Mouse (Mus musculus) heart, postnatal 0 days (tissue): ENCODE measurements around the gene Cd300lg. TPM values are rescaled to one million over a fixed set of nuclear protein-coding genes. Genes with fewer than 3 reads are reported as not detected.

Experiments used
- ATAC-seq: fragments of 200-750 bp; cut with Nextera tagmentation; 2 replicates; pipeline ENCODE4 v1.8.0; 2017; ENCODE audit warnings: low read depth, moderate number of reproducible peaks, moderate library complexity; ENCODE audit not compliant: insufficient read depth
- DNase-seq: peaks from one replicate; pipeline ENCODE4 v3.0.0-alpha.2; 2016; ENCODE audit warnings: low spot score
- H3K27ac ChIP-seq: fragments of 300-500 bp; sonication (generic); 2 replicates; pipeline ENCODE4 v1.5.1; 2014; ENCODE audit warnings: low read depth, mild to moderate bottlenecking
- H3K27me3 ChIP-seq: fragments of 300-500 bp; sonication (generic); 2 replicates; pipeline ENCODE4 v1.6.1; 2014; ENCODE audit warnings: low read length, mixed read lengths; ENCODE audit not compliant: control insufficient read depth, insufficient read depth
- H3K36me3 ChIP-seq: fragments of 300-500 bp; sonication (generic); replicated peaks from 2 replicates; pipeline ENCODE4 v1.6.1; 2014; ENCODE audit warnings: low read length, mixed read lengths; ENCODE audit not compliant: control insufficient read depth, insufficient read depth
- H3K4me1 ChIP-seq: fragments of 300-500 bp; sonication (generic); 2 replicates; pipeline ENCODE4 v1.6.1; 2014; ENCODE audit warnings: antibody characterized with exemption; ENCODE audit not compliant: control insufficient read depth, insufficient read depth
- H3K4me2 ChIP-seq: fragments of 300-500 bp; sonication (generic); 2 replicates; pipeline ENCODE4 v1.6.1; 2014; ENCODE audit warnings: low read depth, mild to moderate bottlenecking, low read length, moderate library complexity
- H3K4me3 ChIP-seq: fragments of 300-500 bp; sonication (generic); 2 replicates; pipeline ENCODE4 v1.5.1; 2014; ENCODE audit warnings: low read depth, low read length
- H3K9ac ChIP-seq: fragments of 300-500 bp; sonication (generic); replicated peaks from 2 replicates; pipeline ENCODE4 v1.6.1; 2014; ENCODE audit warnings: low read depth, low read length, mixed read lengths
- H3K9me3 ChIP-seq: fragments of 300-500 bp; sonication (generic); replicated peaks from 2 replicates; pipeline ENCODE4 v1.6.1; 2016; ENCODE audit warnings: low read length; ENCODE audit not compliant: control insufficient read depth
- CTCF ChIP-seq: IDR thresholded peaks from 2 replicates; pipeline ENCODE4 v1.5.1; 2016; ENCODE audit warnings: antibody characterized with exemption, control low read depth, low read depth
- EP300 ChIP-seq: IDR thresholded peaks from 2 replicates; pipeline ENCODE4 v1.6.1; 2016; ENCODE audit warnings: antibody characterized with exemption, low read depth
- WGBS: fragments of 180-500 bp; shearing (Covaris S2); extraction: QIAGEN DNeasy Blood & Tissue Kit; methylation state at CpG from one replicate; pipeline ENCODE4 v1.1.7; 2014; 5-methylcytosine and 5-hydroxymethylcytosine counted together
- polyA plus RNA-seq: library from polyadenylated mRNA; unstranded; fragments of >200 nt; fragmentation: Nextera tagmentation; extraction: Ambion mirVana; gene quantifications from 2 replicates; pipeline ENCODE4 v1.2.1, GENCODE M21; 2015
- total RNA-seq: library from RNA; depleted of rRNA; stranded (reverse); fragments of >200 nt; gene quantifications from 2 replicates; pipeline ENCODE4 v1.2.3, GENCODE M21; 2014; ENCODE audit warnings: low replicate concordance

Gene Cd300lg
- total and polyA plus RNA-seq, 2 experiments from 2014 or later = 24.0 to 79.5 TPM

- WGBS = 82% methylated on average over 14 of the region's 14 CpGs
- no peak overlapping the region for H3K4me2 ChIP-seq
- no peaks in the 10 kb centered on the region for H3K9me3 ChIP-seq
- ATAC-seq = no peak
- no peaks in the 10 kb centered on the region for H3K4me1 ChIP-seq
- no peaks in the 10 kb centered on the region for H3K27me3 ChIP-seq
- H3K27ac ChIP-seq = no peak overlapping the region
- H3K4me3 ChIP-seq = no peak overlapping the region
- no peak for DNase-seq
- no peaks in the 10 kb centered on the region for H3K36me3 ChIP-seq
- no peak overlapping the region for H3K9ac ChIP-seq
- TF ChIP-seq EP300 (no peak), CTCF (no peak)
Measured at GRCm38 (mm10) chr11:102073722-102074121, 32.4 kb downstream of the Cd300lg start.

- Histone ChIP-seq H3K27me3 (no peaks in the 10 kb centered on the region), H3K36me3 (no peaks in the 10 kb centered on the region), H3K9me3 (no peaks in the 10 kb centered on the region), H3K4me2 (peak overlapping the region; percentile 57), H3K4me3 (peak overlapping the region; percentile 35), H3K4me1 (peaks cover 9% of the 10 kb centered on the region), H3K9ac (no peak overlapping the region), H3K27ac (no peak overlapping the region)
- peak; percentile 39 for DNase-seq
- ATAC-seq = peak; percentile 69
- TF ChIP-seq EP300 (no peak), CTCF (no peak)
- 1% methylated on average over 18 of the region's 18 CpGs for WGBS
Measured at GRCm38 (mm10) chr11:102082322-102082721, 41.0 kb downstream of the Cd300lg start.

DNA sequence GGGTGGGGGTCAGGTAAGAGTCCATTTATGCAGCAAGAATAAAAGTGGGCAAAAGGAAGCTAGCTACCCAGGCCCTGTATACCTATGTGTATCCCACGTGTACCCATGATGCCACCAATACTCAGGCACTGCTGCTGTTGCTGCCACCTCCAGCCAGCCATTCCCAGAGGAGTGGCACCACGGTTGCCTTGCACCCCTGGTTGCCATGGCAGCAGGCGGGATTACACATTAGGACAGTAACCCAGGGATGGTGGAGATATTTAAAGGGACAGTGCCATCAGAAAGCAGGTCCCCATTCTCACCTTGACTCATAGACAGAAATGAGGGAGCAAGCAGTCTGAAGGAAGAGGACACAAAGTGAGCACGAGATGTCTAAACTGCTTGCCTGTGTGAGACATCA, 41.9 kb downstream of the Cd300lg start:
- ATAC-seq (no peak), DNase-seq (no peak)
- Histone ChIP-seq H3K4me1 (peaks cover 9% of the 10 kb centered on the region), H3K9ac (no peak overlapping the region), H3K4me2 (no peak overlapping the region), H3K4me3 (no peak overlapping the region), H3K27ac (no peak overlapping the region), H3K9me3 (no peaks in the 10 kb centered on the region), H3K27me3 (no peaks in the 10 kb centered on the region), H3K36me3 (no peaks in the 10 kb centered on the region)
- TF ChIP-seq EP300 (no peak), CTCF (no peak)
- 66% methylated on average over 4 of the region's 4 CpGs for WGBS

- no peaks in the 10 kb centered on the region for H3K27me3 ChIP-seq
- WGBS = 55% methylated on average over 7 of the region's 7 CpGs
- no peak overlapping the region for H3K27ac ChIP-seq
- H3K4me1 ChIP-seq = peaks cover 9% of the 10 kb centered on the region
- no peak for ATAC-seq
- H3K4me2 ChIP-seq = no peak overlapping the region
- no peaks in the 10 kb centered on the region for H3K9me3 ChIP-seq
- H3K4me3 ChIP-seq = no peak overlapping the region
- DNase-seq = no peak
- TF ChIP-seq EP300 (no peak), CTCF (no peak)
- H3K36me3 ChIP-seq = no peaks in the 10 kb centered on the region
- H3K9ac ChIP-seq = no peak overlapping the region
Measured at GRCm38 (mm10) chr11:102084159-102084558, 42.9 kb downstream of the Cd300lg start.

GRCm38 (mm10) chr11:102086331-102086730, 45.0 kb downstream of the Cd300lg start:
- Histone ChIP-seq H3K4me1 (peaks cover 9% of the 10 kb centered on the region), H3K9ac (no peak overlapping the region), H3K27ac (no peak overlapping the region), H3K9me3 (no peaks in the 10 kb centered on the region), H3K4me3 (no peak overlapping the region), H3K4me2 (no peak overlapping the region), H3K36me3 (no peaks in the 10 kb centered on the region), H3K27me3 (no peaks in the 10 kb centered on the region)
- TF ChIP-seq EP300 = no peak
- 26% methylated on average over 3 of the region's 3 CpGs for WGBS
- DNase-seq (no peak), ATAC-seq (no peak)

DNA sequence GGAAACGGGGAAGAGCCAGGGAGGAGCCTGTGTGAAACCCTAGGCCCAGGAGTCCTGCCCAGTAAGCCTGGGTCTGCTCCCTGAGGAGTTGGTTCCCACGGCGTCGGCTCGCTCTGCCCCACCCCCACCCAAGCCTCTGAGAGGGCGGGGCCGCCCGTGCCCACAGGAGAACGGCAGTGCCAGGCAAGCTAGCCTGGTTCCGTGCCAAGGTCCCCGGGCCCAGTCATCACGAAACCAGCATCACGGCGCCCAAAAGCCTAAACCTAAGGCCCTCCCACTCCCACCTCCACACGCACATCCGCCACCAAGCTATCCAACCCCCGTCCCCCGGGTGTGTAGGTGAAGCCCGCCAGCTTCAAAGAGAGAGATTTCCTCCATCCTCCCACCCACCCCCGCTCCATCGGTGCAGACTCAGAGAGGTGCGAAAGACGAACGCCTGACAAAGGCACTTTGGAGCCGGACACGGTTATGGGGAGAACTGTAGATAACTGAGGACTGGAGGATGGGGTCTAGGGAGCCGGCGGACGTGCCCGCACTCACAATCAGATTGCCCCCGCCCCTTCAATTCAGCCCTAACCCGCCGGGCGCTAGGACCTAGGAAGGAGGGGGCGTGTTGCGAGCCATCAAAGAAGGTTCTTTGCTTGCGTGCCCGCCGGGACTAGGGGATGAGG, 45.9 kb downstream of the Cd300lg start:
- Histone ChIP-seq H3K27me3 (no peaks in the 10 kb centered on the region), H3K4me1 (peaks cover 6% of the 10 kb centered on the region), H3K9me3 (no peaks in the 10 kb centered on the region), H3K4me3 (peak overlapping the region; percentile 65), H3K9ac (peak overlapping the region; percentile 39), H3K4me2 (peak overlapping the region; percentile 86), H3K27ac (peak overlapping the region; percentile 43), H3K36me3 (no peaks in the 10 kb centered on the region)
- TF ChIP-seq CTCF (no peak), EP300 (no peak)
- peak; percentile 76 for DNase-seq
- ATAC-seq = peak; percentile 61
- WGBS = under 1% methylated on average over 39 of the region's 39 CpGs
